Mouse (Mus musculus) fat pad, adult 2 months (tissue): ENCODE results near the gene Olfr394.
"Not testable (repeated sequence)": the region's sequence is repeated elsewhere in the genome, so short reads cannot be mapped to it uniquely, and the experiment has no call there.

ENCODE experiments used
- DNase-seq: peaks from one replicate; pipeline ENCODE4 v3.0.0-alpha.2; 2011; ENCODE audit warnings: low read depth, low spot score; ENCODE audit errors: extremely low read depth

Gene Olfr394

GRCm38 (mm10) chr11:73890671-73891070 lies at the start of gene Olfr394:
Gene Olfr394 (minus strand): TSS chr11:73890771.
- DNase-seq: no peak

GRCm38 (mm10) chr11:73936377-73936776 lies 45.8 kb upstream of the Olfr394 start, which contains the start of gene Olfr23:
Gene Olfr23 (plus strand): TSS chr11:73936677.
- DNase-seq: no peak

- not testable (repeated sequence) for DNase-seq
Observed at GRCm38 (mm10) chr11:73909199-73909598, 18.6 kb upstream of the Olfr394 start, which contains the start of gene Olfr395. Gene Olfr395 (minus strand): TSS chr11:73909299.

- no peak for DNase-seq
Observed at GRCm38 (mm10) chr11:73851354-73851753, 39.2 kb downstream of the Olfr394 start, which contains the start of gene Olfr393. Gene Olfr393 (minus strand): TSS chr11:73851454.
